Mouse (Mus musculus) forebrain, embryonic 10.5 days (tissue): Measurements from ENCODE around the gene BC055324. TPM values are rescaled to one million over a fixed set of nuclear protein-coding genes. Genes with fewer than 3 reads are reported as not detected.

Experiments used
- DNase-seq: peaks from one replicate; pipeline ENCODE4 v3.0.0-alpha.2; 2017; ENCODE audit warnings: low spot score; ENCODE audit errors: extremely low spot score
- H3K27ac ChIP-seq: fragments of 300-500 bp; sonication (generic); 2 replicates; pipeline ENCODE4 v1.5.1; 2016; ENCODE audit warnings: mild to moderate bottlenecking
- H3K27me3 ChIP-seq: fragments of 300-500 bp; sonication (generic); 2 replicates; pipeline ENCODE4 v1.6.1; 2016; ENCODE audit warnings: mild to moderate bottlenecking; ENCODE audit not compliant: poor library complexity, severe bottlenecking
- H3K36me3 ChIP-seq: fragments of 300-500 bp; sonication (generic); replicated peaks from 2 replicates; pipeline ENCODE4 v1.6.1; 2016; ENCODE audit warnings: mild to moderate bottlenecking, moderate library complexity
- H3K4me1 ChIP-seq: fragments of 300-500 bp; sonication (generic); 2 replicates; pipeline ENCODE4 v1.6.1; 2016
- H3K4me3 ChIP-seq: fragments of 300-500 bp; sonication (generic); 2 replicates; pipeline ENCODE4 v1.5.1; 2016; ENCODE audit warnings: mild to moderate bottlenecking, moderate library complexity
- H3K9me3 ChIP-seq: fragments of 300-500 bp; sonication (generic); 2 replicates; pipeline ENCODE4 v1.6.1; 2016; ENCODE audit warnings: mild to moderate bottlenecking, moderate library complexity
- WGBS: fragments of 180-500 bp; shearing (Covaris S2); methylation state at CpG from one replicate; pipeline ENCODE4 v1.1.7; 2016; 5-methylcytosine and 5-hydroxymethylcytosine counted together
- polyA plus RNA-seq: library from polyadenylated mRNA; unstranded; fragments of >200 nt; fragmentation: Nextera tagmentation; extraction: Ambion mirVana; gene quantifications from 2 replicates; pipeline ENCODE4 v1.2.1, GENCODE M21; 2016

BC055324 gene
- polyA plus RNA-seq, 1 experiment from 2014 or later = 47.2 TPM

DNA sequence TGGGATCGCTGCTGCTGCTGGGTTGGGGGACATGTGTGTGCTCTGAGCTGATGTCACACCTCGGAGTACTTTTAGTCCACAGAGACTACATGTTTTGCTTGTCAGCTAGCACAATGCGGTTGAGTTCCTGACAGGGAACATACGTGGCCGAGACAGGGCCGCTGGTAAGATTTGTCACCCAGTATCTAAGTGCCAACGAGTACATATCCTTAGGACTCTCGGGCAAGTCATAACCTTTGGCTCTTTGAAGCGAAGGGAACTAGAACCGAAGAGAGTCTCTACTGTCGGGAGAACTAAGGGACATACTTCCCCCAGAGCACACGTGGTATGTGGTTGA, 64.2 kb downstream of the BC055324 start:
- Histone ChIP-seq H3K4me1 (peaks cover 27% of the 10 kb centered on the region), H3K27ac (peak overlapping the region; percentile 92), H3K9me3 (no peaks in the 10 kb centered on the region), H3K36me3 (peaks cover 22% of the 10 kb centered on the region), H3K27me3 (no peaks in the 10 kb centered on the region), H3K4me3 (peak overlapping the region; percentile 91)
- no peak for DNase-seq
- 9% methylated on average over 12 of the region's 12 CpGs for WGBS

DNA sequence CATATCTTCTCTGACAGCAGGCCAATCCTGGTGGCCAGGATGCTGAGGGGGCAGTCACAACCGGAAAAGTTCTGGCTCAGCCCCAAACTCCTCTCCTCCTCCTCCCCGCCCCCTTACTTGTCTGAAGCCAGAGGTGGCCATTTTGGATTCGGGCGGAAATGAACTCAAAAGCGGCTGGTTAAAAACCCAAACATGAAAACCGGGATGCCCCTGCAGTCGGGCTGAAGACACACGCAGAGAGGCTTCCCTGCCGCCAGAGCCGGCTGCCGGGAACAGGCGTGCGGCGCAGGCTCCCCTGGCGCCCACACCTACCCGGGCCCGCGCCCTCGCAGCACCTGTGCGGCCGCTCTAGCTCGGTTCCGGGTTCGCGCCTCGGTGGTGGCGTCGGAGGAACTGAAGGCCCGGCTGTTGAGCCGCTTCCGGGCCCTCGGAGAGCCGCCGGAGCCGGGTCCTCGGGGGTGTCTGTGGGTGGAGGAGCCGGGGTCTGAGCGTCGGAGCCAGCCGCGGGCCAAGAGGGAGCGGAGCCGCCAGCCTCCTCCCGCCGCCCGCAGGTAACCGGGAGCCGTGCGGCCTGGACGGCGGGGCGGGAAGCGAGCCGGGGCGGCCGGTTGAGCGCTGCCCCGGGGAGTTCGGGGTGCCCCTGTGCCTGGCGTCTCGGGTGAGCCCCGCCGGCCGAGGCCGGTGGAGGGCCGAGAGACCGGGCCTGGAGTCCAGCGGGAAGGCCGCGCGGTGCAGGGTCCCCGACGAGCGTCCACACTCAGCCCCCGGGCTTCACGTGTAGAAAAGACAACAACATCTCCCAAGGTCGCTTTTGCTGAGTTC, 64.7 kb downstream of the BC055324 start:
- peak; percentile 88 for DNase-seq
- H3K4me1 ChIP-seq = peaks cover 27% of the 10 kb centered on the region
- under 1% methylated on average over 77 of the region's 77 CpGs for WGBS
- peaks cover 16% of the 10 kb centered on the region for H3K36me3 ChIP-seq
- H3K27ac ChIP-seq = peak overlapping the region; percentile 92
- H3K27me3 ChIP-seq = no peaks in the 10 kb centered on the region
- H3K9me3 ChIP-seq = no peaks in the 10 kb centered on the region
- H3K4me3 ChIP-seq = peak overlapping the region; percentile 91

DNA sequence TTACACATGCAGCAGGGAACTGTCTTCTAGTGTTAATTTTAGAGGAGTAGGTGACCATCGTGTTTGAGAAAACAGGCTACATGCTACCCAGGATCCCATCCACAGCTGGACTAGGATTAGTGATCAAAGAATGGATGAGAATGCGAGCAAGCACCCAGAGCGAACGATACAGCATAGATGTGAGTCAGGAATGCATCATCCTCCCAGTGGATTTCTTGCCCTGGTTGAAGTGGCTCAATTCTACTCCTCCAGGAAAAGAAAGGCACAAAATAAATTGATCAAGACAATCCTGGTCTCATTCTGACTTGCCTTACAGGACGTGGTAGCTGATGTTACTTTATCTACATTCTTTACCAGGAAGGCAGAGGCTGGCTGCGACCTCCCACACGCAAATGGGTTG, 65.8 kb downstream of the BC055324 start, which contains the start of gene Scyl3:
TSS of gene Scyl3 (plus strand) at position 255 of the 400 bp plus-strand sequence.
- H3K4me1 ChIP-seq = peaks cover 27% of the 10 kb centered on the region
- 72% methylated on average over 7 of the region's 7 CpGs for WGBS
- no peaks in the 10 kb centered on the region for H3K9me3 ChIP-seq
- H3K36me3 ChIP-seq = peaks cover 6% of the 10 kb centered on the region
- H3K4me3 ChIP-seq = peak within 1 kb of the TSS; percentile 91
- no peaks in the 10 kb centered on the region for H3K27me3 ChIP-seq
- H3K27ac ChIP-seq = peak within 1 kb of the TSS; percentile 92
- DNase-seq = no peak

DNA sequence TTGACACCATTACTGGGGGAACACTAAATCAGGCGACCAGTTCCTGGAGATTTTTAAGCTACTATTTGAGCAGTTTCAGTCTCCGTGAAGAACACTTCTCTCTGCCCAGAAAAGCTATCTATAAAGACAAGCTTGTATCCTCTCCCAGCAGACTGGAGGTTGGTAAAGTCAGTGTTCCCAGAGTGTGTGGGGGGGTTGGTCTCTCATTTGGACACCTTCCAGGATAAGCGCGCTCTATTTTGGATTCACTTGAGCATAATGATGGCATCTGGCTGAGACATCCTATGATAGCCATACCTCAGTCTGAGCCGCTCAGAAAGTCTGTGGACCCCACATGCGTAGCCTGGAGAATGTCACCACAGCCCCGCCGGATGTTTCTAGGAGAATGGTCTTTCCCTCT, 70.5 kb downstream of the BC055324 start:
- WGBS = 95% methylated on average over 8 of the region's 8 CpGs
- no peak for DNase-seq
- no peaks in the 10 kb centered on the region for H3K36me3 ChIP-seq
- H3K4me1 ChIP-seq = peaks cover 5% of the 10 kb centered on the region
- H3K27ac ChIP-seq = no peak overlapping the region
- no peaks in the 10 kb centered on the region for H3K27me3 ChIP-seq
- H3K4me3 ChIP-seq = no peak overlapping the region
- no peaks in the 10 kb centered on the region for H3K9me3 ChIP-seq

DNA sequence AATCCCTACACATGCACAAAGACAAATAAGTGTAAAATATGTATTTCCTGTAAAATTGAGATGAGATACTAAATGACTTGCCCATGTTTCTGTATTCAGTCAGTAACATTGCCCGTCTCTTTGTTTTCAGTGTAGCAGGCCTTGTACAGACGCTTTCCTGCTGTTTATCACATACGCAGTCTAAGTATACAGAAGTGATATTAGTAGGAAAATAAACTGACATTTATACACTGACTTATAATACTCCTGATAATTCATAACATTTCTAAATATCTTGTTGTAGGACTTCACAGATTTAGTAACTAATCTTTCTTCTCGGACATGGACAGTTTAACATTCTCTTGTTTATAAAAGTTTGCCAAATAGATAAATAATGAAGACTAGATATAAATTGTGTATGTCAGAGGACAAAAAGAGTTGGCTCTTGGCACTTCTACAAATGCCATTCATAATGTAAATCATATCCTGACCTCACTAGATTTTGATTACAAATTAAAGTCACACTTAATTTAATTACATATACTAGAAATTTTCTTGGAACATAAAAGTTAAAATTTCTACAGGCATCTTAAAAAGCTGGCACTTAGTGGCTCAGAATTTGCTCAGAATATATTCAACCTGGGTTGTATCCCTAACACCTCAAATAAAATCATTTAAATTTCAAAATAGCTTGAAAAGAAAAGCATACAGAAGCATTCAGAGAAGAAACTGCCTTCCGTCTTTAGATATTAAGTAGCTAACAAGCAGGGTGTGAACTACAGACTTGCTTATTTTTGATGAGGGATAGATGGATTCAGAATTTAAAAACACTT, 77.0 kb downstream of the BC055324 start:
- Histone ChIP-seq H3K27me3 (no peaks in the 10 kb centered on the region), H3K36me3 (peaks cover 26% of the 10 kb centered on the region), H3K27ac (no peak overlapping the region), H3K4me1 (no peaks in the 10 kb centered on the region), H3K4me3 (no peak overlapping the region), H3K9me3 (no peaks in the 10 kb centered on the region; the same call in 1 of the 2 replicates)
- no peak for DNase-seq
- 96% methylated on average over 5 of the region's 5 CpGs for WGBS

DNA sequence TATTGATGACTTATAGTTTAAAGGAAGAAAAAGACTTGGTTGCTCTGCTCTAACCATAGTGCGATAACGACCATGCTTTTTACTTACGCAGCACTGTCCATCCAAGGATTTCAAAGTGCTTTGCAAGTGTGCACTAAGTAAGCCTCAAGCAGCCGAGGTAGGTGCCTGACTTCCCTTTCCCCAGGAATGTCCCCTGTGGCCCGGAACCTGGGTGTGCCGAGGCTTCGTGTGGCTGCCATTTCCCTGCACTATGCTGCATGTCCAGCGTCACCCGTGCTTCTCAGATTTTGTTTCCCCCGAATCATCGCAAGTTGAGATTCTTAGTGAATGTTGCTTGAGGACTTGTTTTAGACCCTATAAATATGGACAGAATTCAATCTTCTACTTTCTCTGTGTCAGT, 82.6 kb downstream of the BC055324 start:
- WGBS = 95% methylated on average over 11 of the region's 11 CpGs
- DNase-seq = no peak
- Histone ChIP-seq H3K9me3 (no peaks in the 10 kb centered on the region), H3K4me1 (0 out of 2 replicates have a peak, but pooled peaks cover 5% of the 10 kb centered on the region), H3K27ac (no peak overlapping the region), H3K27me3 (no peaks in the 10 kb centered on the region), H3K36me3 (peaks cover 9% of the 10 kb centered on the region), H3K4me3 (no peak overlapping the region)

DNA sequence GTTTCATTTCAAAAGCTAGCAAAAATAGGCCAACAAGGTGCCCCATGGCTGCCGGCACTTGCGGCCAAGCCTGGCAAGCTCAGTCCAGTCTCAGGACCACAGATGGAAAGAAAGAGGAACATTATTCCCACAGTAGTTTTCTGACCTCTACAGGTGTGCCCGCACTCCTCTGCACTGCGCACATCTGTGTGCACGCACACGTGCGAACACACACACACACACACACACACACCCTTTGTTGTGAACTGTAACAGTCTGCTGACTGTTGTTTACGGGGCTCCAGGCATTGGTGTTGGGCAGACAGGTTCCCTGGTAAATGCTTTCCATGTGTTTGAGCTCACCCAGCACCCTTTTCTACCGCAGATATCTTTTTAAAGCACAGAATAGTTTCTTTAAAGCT, 83.8 kb downstream of the BC055324 start:
- Histone ChIP-seq H3K36me3 (no peaks in the 10 kb centered on the region), H3K27me3 (no peaks in the 10 kb centered on the region), H3K4me1 (0 out of 2 replicates have a peak, but pooled peaks cover 5% of the 10 kb centered on the region), H3K9me3 (no peaks in the 10 kb centered on the region), H3K4me3 (no peak overlapping the region), H3K27ac (no peak overlapping the region)
- no peak for DNase-seq
- WGBS = 93% methylated on average over 9 of the region's 9 CpGs

DNA sequence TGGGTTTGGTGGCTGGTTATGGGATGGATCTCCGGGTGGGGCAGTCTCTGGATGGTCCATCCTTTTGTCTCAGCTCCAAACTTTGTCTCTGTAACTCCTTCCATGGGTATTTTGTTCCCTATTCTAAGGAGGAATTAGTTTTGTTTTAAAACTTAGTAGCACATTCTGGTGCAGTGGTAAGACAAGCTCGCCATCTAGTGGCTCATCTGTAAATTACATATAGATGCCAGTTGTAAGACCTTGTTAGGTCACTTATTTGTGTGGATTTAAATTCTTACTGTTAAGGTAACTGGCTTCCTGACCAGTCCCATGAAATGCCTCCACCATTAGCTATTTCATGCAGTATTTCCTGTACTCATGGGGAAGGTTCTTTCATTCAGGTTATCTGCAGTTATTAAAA, 84.3 kb downstream of the BC055324 start:
- Histone ChIP-seq H3K9me3 (no peaks in the 10 kb centered on the region), H3K36me3 (no peaks in the 10 kb centered on the region), H3K27ac (no peak overlapping the region), H3K27me3 (no peaks in the 10 kb centered on the region), H3K4me1 (0 out of 2 replicates have a peak, but pooled peaks cover 5% of the 10 kb centered on the region), H3K4me3 (no peak overlapping the region)
- WGBS = 12% methylated on average over 2 of the region's 2 CpGs
- DNase-seq = no peak

DNA sequence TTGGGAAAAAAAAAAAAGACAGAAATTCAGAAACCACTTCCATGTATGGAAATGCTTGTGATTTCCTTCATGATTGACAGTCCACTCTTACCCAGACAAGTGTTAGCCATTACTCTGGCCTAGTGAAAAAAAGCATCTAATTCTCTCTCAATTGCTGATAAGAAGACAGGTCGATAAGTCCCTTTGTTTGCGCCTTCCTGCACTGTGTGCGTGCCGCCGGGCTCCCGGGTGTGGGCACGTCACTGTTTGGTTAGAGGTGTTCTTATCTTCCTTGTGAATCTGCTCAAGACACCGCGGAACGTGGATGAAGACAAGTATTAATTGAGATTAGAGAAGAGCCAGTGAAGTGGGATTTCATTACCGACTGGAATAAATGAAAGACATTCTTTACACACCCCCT, 86.2 kb downstream of the BC055324 start:
- Histone ChIP-seq H3K4me1 (0 out of 2 replicates have a peak, but pooled peaks cover 5% of the 10 kb centered on the region), H3K36me3 (no peaks in the 10 kb centered on the region), H3K4me3 (no peak overlapping the region), H3K9me3 (no peaks in the 10 kb centered on the region), H3K27ac (no peak overlapping the region), H3K27me3 (no peaks in the 10 kb centered on the region)
- no peak for DNase-seq
- 75% methylated on average over 11 of the region's 11 CpGs for WGBS

DNA sequence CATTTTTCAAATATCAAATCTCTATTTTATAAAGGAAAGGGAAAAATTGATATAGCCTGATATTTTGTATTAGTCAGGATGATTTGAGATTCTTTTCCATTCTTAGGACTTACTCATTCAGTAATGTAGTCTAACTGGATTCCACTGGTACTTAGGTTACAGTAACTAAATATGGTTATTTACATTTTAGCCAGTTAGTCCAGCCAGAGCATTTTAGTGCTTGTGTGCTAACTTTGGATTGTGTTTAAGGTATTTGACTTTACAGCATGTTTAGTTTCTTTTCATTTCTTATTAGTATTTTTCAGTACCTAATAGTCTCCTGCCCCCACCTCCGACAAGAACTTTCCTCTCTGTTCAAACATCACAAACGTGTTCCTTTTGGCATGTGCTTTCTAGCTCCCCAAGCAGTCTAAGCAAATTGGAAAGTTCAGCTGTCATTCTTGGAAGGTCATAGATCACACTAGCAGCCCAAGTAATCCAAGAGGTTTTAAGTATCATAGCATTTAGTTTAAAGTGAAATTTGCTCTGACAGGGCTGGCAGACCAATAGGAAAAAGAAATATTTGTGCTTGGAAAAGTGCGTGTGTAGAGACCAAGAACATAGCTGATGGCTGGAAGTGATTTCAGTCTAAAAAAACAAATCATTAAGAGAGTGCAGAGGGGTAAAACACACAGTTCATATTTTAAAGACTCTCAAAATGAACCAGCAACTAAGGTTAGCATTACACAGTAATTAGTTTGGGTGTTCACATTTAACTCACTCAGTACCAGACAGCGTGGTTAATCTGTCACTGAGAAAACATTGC, 87.4 kb downstream of the BC055324 start:
- Histone ChIP-seq H3K4me3 (no peak overlapping the region), H3K27ac (no peak overlapping the region), H3K27me3 (no peaks in the 10 kb centered on the region), H3K9me3 (no peaks in the 10 kb centered on the region), H3K4me1 (0 out of 2 replicates have a peak, but pooled peaks cover 5% of the 10 kb centered on the region), H3K36me3 (no peaks in the 10 kb centered on the region)
- WGBS = 66% methylated on average over 4 of the region's 4 CpGs
- no peak for DNase-seq

DNA sequence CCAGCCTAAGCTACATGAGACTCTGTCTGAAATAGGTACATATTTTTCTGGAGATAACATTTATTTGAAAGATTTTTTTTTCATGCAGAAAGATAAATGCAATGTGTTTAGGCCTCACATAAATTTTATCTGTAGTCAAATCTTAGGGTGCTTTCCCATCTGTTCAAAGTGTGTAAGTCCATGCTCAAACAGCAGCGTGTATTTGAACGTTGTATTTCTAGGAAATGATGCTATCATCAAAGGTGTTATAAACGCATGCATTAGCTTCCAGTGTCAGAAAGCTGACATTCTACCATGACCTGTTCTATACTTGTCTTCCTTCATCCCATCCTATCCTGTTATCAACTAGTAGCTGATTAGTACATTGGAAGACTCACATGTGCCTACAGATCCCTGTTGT, 91.2 kb downstream of the BC055324 start:
- H3K4me1 ChIP-seq = peaks cover 5% of the 10 kb centered on the region
- 98% methylated on average over 3 of the region's 3 CpGs for WGBS
- no peaks in the 10 kb centered on the region for H3K27me3 ChIP-seq
- H3K9me3 ChIP-seq = no peaks in the 10 kb centered on the region
- H3K36me3 ChIP-seq = no peaks in the 10 kb centered on the region
- DNase-seq = no peak
- no peak overlapping the region for H3K27ac ChIP-seq
- no peak overlapping the region for H3K4me3 ChIP-seq

DNA sequence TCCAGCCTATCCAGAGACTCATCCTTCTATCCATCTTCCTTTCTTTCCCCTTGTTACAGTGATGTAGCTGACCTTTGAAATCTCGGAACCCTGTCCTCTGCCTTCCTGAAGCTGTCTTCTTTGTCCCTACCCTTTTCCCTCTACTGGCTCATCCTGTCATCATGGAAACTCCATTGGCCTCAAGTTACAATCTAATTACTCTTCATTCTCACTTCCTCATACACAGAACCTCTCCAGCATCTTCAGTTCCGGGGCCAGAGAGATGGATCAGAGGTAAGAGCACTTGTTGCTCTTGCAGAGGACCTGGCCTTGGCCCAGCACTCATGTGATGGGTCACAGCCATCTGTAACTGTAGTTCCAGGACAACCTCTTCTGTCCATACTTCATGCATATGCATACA, 94.4 kb downstream of the BC055324 start:
- 91% methylated on average over 2 of the region's 2 CpGs for WGBS
- no peaks in the 10 kb centered on the region for H3K9me3 ChIP-seq

More for the DNA sequence above, 94.4 kb downstream of the BC055324 start:
- Histone ChIP-seq H3K36me3 (no peaks in the 10 kb centered on the region), H3K27me3 (no peaks in the 10 kb centered on the region), H3K4me3 (no peak overlapping the region), H3K4me1 (peaks cover 10% of the 10 kb centered on the region), H3K27ac (no peak overlapping the region)
- no peak for DNase-seq
